Mouse (Mus musculus) stomach, postnatal 0 days (tissue): Measurements from ENCODE around the gene Lbhd2. TPM values are rescaled to one million over a fixed set of nuclear protein-coding genes. Genes with fewer than 3 reads are reported as not detected.
A peak's percentile ranks its signal among the peaks of the same experiment; 100 is the strongest.

ENCODE experiments used
- ATAC-seq: fragments of 200-750 bp; cut with Nextera tagmentation; 2 replicates; pipeline ENCODE4 v1.8.0; 2017; ENCODE audit not compliant: low FRiP score, low TSS enrichment
- DNase-seq: peaks from one replicate; pipeline ENCODE4 v3.0.0-alpha.2; 2016; ENCODE audit warnings: low spot score
- H3K27ac ChIP-seq: fragments of 300-500 bp; sonication (generic); replicated peaks from 2 replicates; pipeline ENCODE4 v1.5.1; 2014; ENCODE audit warnings: mild to moderate bottlenecking, control low read depth
- H3K27me3 ChIP-seq: fragments of 300-500 bp; sonication (generic); 2 replicates; pipeline ENCODE4 v1.6.1; 2014; ENCODE audit warnings: low read length; ENCODE audit not compliant: control insufficient read depth, insufficient read depth
- H3K36me3 ChIP-seq: fragments of 300-500 bp; sonication (generic); 2 replicates; pipeline ENCODE4 v1.6.1; 2014; ENCODE audit warnings: low read length, mixed read lengths; ENCODE audit not compliant: control insufficient read depth, insufficient read depth
- H3K4me1 ChIP-seq: fragments of 300-500 bp; sonication (generic); replicated peaks from 2 replicates; pipeline ENCODE4 v1.6.1; 2014; ENCODE audit warnings: antibody characterized with exemption; ENCODE audit not compliant: control insufficient read depth, insufficient read depth
- H3K4me2 ChIP-seq: fragments of 300-500 bp; sonication (generic); replicated peaks from 2 replicates; pipeline ENCODE4 v1.6.1; 2014; ENCODE audit warnings: low read depth, mild to moderate bottlenecking, control low read depth, moderate library complexity
- H3K4me3 ChIP-seq: fragments of 300-500 bp; sonication (generic); 2 replicates; pipeline ENCODE4 v1.5.1; 2014; ENCODE audit warnings: low read depth, low read length, control low read depth
- H3K9ac ChIP-seq: fragments of 300-500 bp; sonication (generic); 2 replicates; pipeline ENCODE4 v1.6.1; 2014; ENCODE audit warnings: mild to moderate bottlenecking, low read length, control low read depth, mixed read lengths
- H3K9me3 ChIP-seq: fragments of 300-500 bp; sonication (generic); 2 replicates; pipeline ENCODE4 v1.6.1; 2016; ENCODE audit warnings: low read length; ENCODE audit not compliant: control insufficient read depth
- CTCF ChIP-seq: IDR thresholded peaks from 2 replicates; pipeline ENCODE4 v1.5.1; 2016; ENCODE audit warnings: antibody characterized with exemption, low read depth, mild to moderate bottlenecking, moderate library complexity
- EP300 ChIP-seq: optimal IDR thresholded peaks from 2 replicates; pipeline ENCODE3; 2016; ENCODE audit warnings: antibody characterized with exemption
- WGBS: fragments of 180-500 bp; shearing (Covaris S2); extraction: QIAGEN DNeasy Blood & Tissue Kit; methylation state at CpG from one replicate; pipeline ENCODE4 v1.1.7; 2014; 5-methylcytosine and 5-hydroxymethylcytosine counted together
- polyA plus RNA-seq: library from polyadenylated mRNA; unstranded; fragments of >200 nt; fragmentation: Nextera tagmentation; extraction: Ambion mirVana; gene quantifications from 2 replicates; pipeline ENCODE4 v1.2.1, GENCODE M21; 2015

Gene Lbhd2
- polyA plus RNA-seq, 1 experiment from 2014 or later: 2.2 TPM

- Histone ChIP-seq H3K4me1 (peaks cover 15% of the 10 kb centered on the region), H3K4me2 (no peak overlapping the region)
- TF ChIP-seq CTCF (no peak), EP300 (no peak)
These were observed 24.5 kb downstream of the Lbhd2 start for GRCm38 (mm10) chr12:111430868-111431817.

GRCm38 (mm10) chr12:111432097-111432496, 25.5 kb downstream of the Lbhd2 start:
- no peaks in the 10 kb centered on the region for H3K36me3 ChIP-seq
- peaks cover 15% of the 10 kb centered on the region for H3K4me1 ChIP-seq
- 36% methylated on average over 4 of the region's 4 CpGs for WGBS
- H3K27ac ChIP-seq: peak overlapping the region; percentile 70
- ATAC-seq (no peak), DNase-seq (no peak)
- TF ChIP-seq EP300 (peak; percentile 27), CTCF (no peak)
- H3K4me3 ChIP-seq: no peak overlapping the region
- no peak overlapping the region; the same call in 1 of the 2 replicates for H3K9ac ChIP-seq
- H3K27me3 ChIP-seq: no peaks in the 10 kb centered on the region; the same call in 1 of the 2 replicates
- no peak overlapping the region for H3K4me2 ChIP-seq
- H3K9me3 ChIP-seq: no peaks in the 10 kb centered on the region

More at GRCm38 (mm10) chr12:111430868-111431817, 24.5 kb downstream of the Lbhd2 start:
- Histone ChIP-seq H3K27me3 (no peaks in the 10 kb centered on the region; the same call in 1 of the 2 replicates), H3K4me3 (no peak overlapping the region), H3K27ac (peak overlapping the region; percentile 70), H3K9ac (no peak overlapping the region), H3K9me3 (no peaks in the 10 kb centered on the region), H3K36me3 (no peaks in the 10 kb centered on the region)
- DNase-seq: no peak
- WGBS: 52% methylated on average over 14 of the region's 14 CpGs
- peak; percentile 2; the same call in 1 of the 2 replicates for ATAC-seq

GRCm38 (mm10) chr12:111432751-111433331, 26.2 kb downstream of the Lbhd2 start:
- no peak overlapping the region for H3K4me3 ChIP-seq
- no peaks in the 10 kb centered on the region for H3K36me3 ChIP-seq
- H3K4me1 ChIP-seq: peaks cover 15% of the 10 kb centered on the region
- WGBS: 67% methylated on average over 4 of the region's 5 CpGs
- no peaks in the 10 kb centered on the region for H3K9me3 ChIP-seq
- peak overlapping the region; percentile 70 for H3K27ac ChIP-seq
- no peaks in the 10 kb centered on the region; the same call in 1 of the 2 replicates for H3K27me3 ChIP-seq
- H3K9ac ChIP-seq: 0 out of 2 replicates have a peak overlapping the region, but pooled peaks have one; percentile 18
- TF ChIP-seq CTCF (no peak), EP300 (no peak)
- ATAC-seq (no peak), DNase-seq (no peak)
- H3K4me2 ChIP-seq: no peak overlapping the region

GRCm38 (mm10) chr12:111434164-111434744, 27.6 kb downstream of the Lbhd2 start:
- TF ChIP-seq EP300 (no peak), CTCF (no peak)
- Histone ChIP-seq H3K9me3 (no peaks in the 10 kb centered on the region), H3K4me3 (no peak overlapping the region), H3K36me3 (no peaks in the 10 kb centered on the region), H3K4me1 (peaks cover 9% of the 10 kb centered on the region), H3K27ac (no peak overlapping the region), H3K27me3 (no peaks in the 10 kb centered on the region), H3K9ac (no peak overlapping the region), H3K4me2 (no peak overlapping the region)
- ATAC-seq (no peak), DNase-seq (no peak)
- 30% methylated on average over 6 of the region's 7 CpGs for WGBS

- H3K9ac ChIP-seq: no peak overlapping the region
- H3K27ac ChIP-seq: no peak overlapping the region
- ATAC-seq: no peak
- no peak overlapping the region for H3K4me2 ChIP-seq
- 50% methylated on average over 8 of the region's 8 CpGs for WGBS
- H3K36me3 ChIP-seq: no peaks in the 10 kb centered on the region
- no peak for DNase-seq
- no peak overlapping the region for H3K4me3 ChIP-seq
- H3K9me3 ChIP-seq: no peaks in the 10 kb centered on the region
- peaks cover 8% of the 10 kb centered on the region for H3K4me1 ChIP-seq
- no peak for TF ChIP-seq EP300
- TF ChIP-seq CTCF: no peak
- H3K27me3 ChIP-seq: no peaks in the 10 kb centered on the region
These were observed 28.2 kb downstream of the Lbhd2 start for GRCm38 (mm10) chr12:111434745-111435327.
